Mouse (Mus musculus) CD4-positive, CD25-positive, alpha-beta regulatory T cell (primary cell): ENCODE results near the gene Vwa5a. TPM values are rescaled to one million over a fixed set of nuclear protein-coding genes. Genes with fewer than 3 reads are reported as not detected.

Experiments used
- polyA plus RNA-seq: library from polyadenylated mRNA; unstranded; fragments of 100-300 nt; shearing (Covaris generic); gene quantifications from one replicate; pipeline ENCODE4 v1.2.1, GENCODE M21; 2017

The Vwa5a gene
- 40.3 TPM for polyA plus RNA-seq

GRCm38 (mm10) chr9:38718102-38718501 lies at the start of gene Vwa5a:
TSS of gene Vwa5a (plus strand) at chr9:38718268.

GRCm38 (mm10) chr9:38674501-38674900 lies 43.6 kb upstream of the Vwa5a start, which contains the start of gene Olfr918:
TSS of gene Olfr918 (minus strand) at chr9:38674601.

GRCm38 (mm10) chr9:38751999-38752398 lies 33.9 kb downstream of the Vwa5a start, which contains the start of gene Olfr920:
TSS of gene Olfr920 (plus strand) at chr9:38752299.

GRCm38 (mm10) chr9:38772768-38773167 lies 54.7 kb downstream of the Vwa5a start, which contains the start of gene Olfr921:
TSS of gene Olfr921 (plus strand) at chr9:38773068.

Other genes with a start within 250 kb of the Vwa5a start
- 0.14 TPM for gene Olfr905, start 247.2 kb upstream of the Vwa5a start, polyA plus RNA-seq
- not detected for gene Olfr906, start 231.2 kb upstream of the Vwa5a start, polyA plus RNA-seq
- not detected for gene Olfr907, start 222.5 kb upstream of the Vwa5a start, polyA plus RNA-seq
- not detected for gene Olfr911-ps1, start 196.7 kb upstream of the Vwa5a start, polyA plus RNA-seq
- not detected for gene Olfr910, start 180.4 kb upstream of the Vwa5a start, polyA plus RNA-seq
- 0.08 TPM for gene Olfr912, start 138.1 kb upstream of the Vwa5a start, polyA plus RNA-seq
- gene Olfr913, start 125.5 kb upstream of the Vwa5a start, polyA plus RNA-seq: not detected
- not detected for gene Olfr914, start 113.2 kb upstream of the Vwa5a start, polyA plus RNA-seq
- 0.08 TPM for gene Olfr916, start 58.4 kb upstream of the Vwa5a start, polyA plus RNA-seq
- gene Olfr917, start 52.4 kb upstream of the Vwa5a start, polyA plus RNA-seq: not detected
- gene Olfr918, start 43.7 kb upstream of the Vwa5a start, polyA plus RNA-seq: not detected
- gene Olfr919, start 14.6 kb upstream of the Vwa5a start, polyA plus RNA-seq: not detected
- 0.10 TPM for gene Olfr920, start 34.0 kb downstream of the Vwa5a start, polyA plus RNA-seq
- 0.06 TPM for gene Olfr921, start 54.8 kb downstream of the Vwa5a start, polyA plus RNA-seq
- not detected for gene Olfr922, start 96.3 kb downstream of the Vwa5a start, polyA plus RNA-seq
- 0.24 TPM for gene Olfr923, start 108.3 kb downstream of the Vwa5a start, polyA plus RNA-seq
- gene Olfr924, start 126.2 kb downstream of the Vwa5a start, polyA plus RNA-seq: not detected
- gene Olfr26, start 136.8 kb downstream of the Vwa5a start, polyA plus RNA-seq: not detected
- gene Olfr926, start 158.9 kb downstream of the Vwa5a start, polyA plus RNA-seq: not detected
- gene Olfr930, start 211.5 kb downstream of the Vwa5a start, polyA plus RNA-seq: not detected